Mouse (Mus musculus): ENCODE data around the gene Calhm1. TPM values are rescaled to one million over a fixed set of nuclear protein-coding genes. Genes with fewer than 3 reads are reported as not detected.
"Not testable (repeated sequence)": the region's sequence is repeated elsewhere in the genome, so short reads cannot be mapped to it uniquely, and the experiment has no call there.

Gene Calhm1
- total RNA-seq, 2 experiments from 2014 or later, result not detected

GRCm38 (mm10) chr19:47157664-47158063, 13.6 kb upstream of the Calhm1 start, which contains the start of gene Calhm3:
Gene Calhm3 (minus strand): TSS chr19:47157764.
- ATAC-seq (ENCODE audit: poor library complexity, severe bottlenecking), result no peak

GRCm38 (mm10) chr19:47153767-47154166, 9.7 kb upstream of the Calhm1 start:
- no peak for ATAC-seq (ENCODE audit: poor library complexity, severe bottlenecking)

GRCm38 (mm10) chr19:47152062-47152369, 8.0 kb upstream of the Calhm1 start:
- ATAC-seq (ENCODE audit: poor library complexity, severe bottlenecking), result no peak

- ATAC-seq (ENCODE audit: poor library complexity, severe bottlenecking), result no peak
Observed at GRCm38 (mm10) chr19:47151332-47152061, 7.4 kb upstream of the Calhm1 start.

GRCm38 (mm10) chr19:47149854-47150253, 5.8 kb upstream of the Calhm1 start:
- no peak for ATAC-seq (ENCODE audit: poor library complexity, severe bottlenecking)

- ATAC-seq (ENCODE audit: poor library complexity, severe bottlenecking), result no peak
Observed at GRCm38 (mm10) chr19:47148267-47148847, 4.3 kb upstream of the Calhm1 start.

GRCm38 (mm10) chr19:47142438-47142837, 1.6 kb downstream of the Calhm1 start:
- no peak for ATAC-seq (ENCODE audit: poor library complexity, severe bottlenecking)

GRCm38 (mm10) chr19:47139611-47140010, 4.4 kb downstream of the Calhm1 start:
- ATAC-seq (ENCODE audit: poor library complexity, severe bottlenecking), result not testable (repeated sequence)

- ATAC-seq (ENCODE audit: poor library complexity, severe bottlenecking), result peak; percentile 75
Observed at GRCm38 (mm10) chr19:47137771-47138421, 6.2 kb downstream of the Calhm1 start, which contains the start of gene Calhm2. Gene Calhm2 (minus strand): TSS chr19:47138294.

- peak; percentile 59 for ATAC-seq (ENCODE audit: poor library complexity, severe bottlenecking)
Observed at GRCm38 (mm10) chr19:47137051-47137581, 6.9 kb downstream of the Calhm1 start.

- ATAC-seq (ENCODE audit: poor library complexity, severe bottlenecking), result no peak
Observed at GRCm38 (mm10) chr19:47136170-47136569, 7.9 kb downstream of the Calhm1 start.

- ATAC-seq (ENCODE audit: poor library complexity, severe bottlenecking), result no peak
Observed at GRCm38 (mm10) chr19:47135568-47135967, 8.5 kb downstream of the Calhm1 start.

GRCm38 (mm10) chr19:47133161-47133560, 10.9 kb downstream of the Calhm1 start:
- peak; percentile 77 for ATAC-seq (ENCODE audit: poor library complexity, severe bottlenecking)

- ATAC-seq (ENCODE audit: poor library complexity, severe bottlenecking), result no peak
Observed at GRCm38 (mm10) chr19:47130551-47131125, 13.4 kb downstream of the Calhm1 start.

- no peak for ATAC-seq (ENCODE audit: poor library complexity, severe bottlenecking)
Observed at GRCm38 (mm10) chr19:47128835-47129234, 15.2 kb downstream of the Calhm1 start.

GRCm38 (mm10) chr19:47128164-47128563, 15.9 kb downstream of the Calhm1 start:
- no peak for ATAC-seq (ENCODE audit: poor library complexity, severe bottlenecking)

GRCm38 (mm10) chr19:47122802-47123201, 21.3 kb downstream of the Calhm1 start:
- ATAC-seq (ENCODE audit: poor library complexity, severe bottlenecking), result peak; percentile 59; the same call in 1 of the 2 replicates

- peak; percentile 78 for ATAC-seq (ENCODE audit: poor library complexity, severe bottlenecking)
Observed at GRCm38 (mm10) chr19:47121054-47121453, 23.0 kb downstream of the Calhm1 start.

- no peak for ATAC-seq (ENCODE audit: poor library complexity, severe bottlenecking)
Observed at GRCm38 (mm10) chr19:47118634-47119033, 25.4 kb downstream of the Calhm1 start.

GRCm38 (mm10) chr19:47104641-47105271, 39.3 kb downstream of the Calhm1 start:
- ATAC-seq (ENCODE audit: poor library complexity, severe bottlenecking), result no peak

- ATAC-seq (ENCODE audit: poor library complexity, severe bottlenecking), result no peak
Observed at GRCm38 (mm10) chr19:47101080-47101479, 43.0 kb downstream of the Calhm1 start.

Data from megakaryocyte, adult 5-6 weeks (primary cell).